Mouse (Mus musculus): Measurements from ENCODE around the gene 3830417A13Rik. TPM values are rescaled to one million over a fixed set of nuclear protein-coding genes. Genes with fewer than 3 reads are reported as not detected.

The 3830417A13Rik gene
- under 1 TPM in 1 of 2 experiments, not detected in 1; 0.35 TPM for total RNA-seq (2021)
- polyA plus RNA-seq (2012; rRNA removed): not detected in 2 replicates
- long read RNA-seq: 0 reads

DNA sequence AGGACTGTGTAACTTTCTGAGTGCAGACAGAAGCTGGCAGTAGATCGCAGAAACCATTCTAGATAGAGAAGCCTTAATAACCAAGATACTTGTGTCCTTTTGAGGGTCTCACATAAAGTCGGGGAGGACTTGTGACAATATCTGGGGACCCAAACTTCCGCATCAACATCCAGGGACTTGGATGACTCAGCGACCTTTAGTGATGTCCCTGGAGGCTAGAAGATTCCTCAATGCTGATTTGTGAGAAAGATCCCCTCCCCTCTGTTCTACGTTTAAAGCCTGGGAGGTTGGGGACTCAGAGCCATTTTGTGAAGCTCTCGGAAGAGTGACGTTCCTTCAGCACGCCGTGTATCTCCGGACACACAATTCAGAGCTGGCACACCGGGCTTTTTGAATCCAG lies at the start of gene 3830417A13Rik:
3830417A13Rik (plus strand) TSS at position 301 of the 400 bp plus-strand sequence.
- DNase-seq: no peak

DNA sequence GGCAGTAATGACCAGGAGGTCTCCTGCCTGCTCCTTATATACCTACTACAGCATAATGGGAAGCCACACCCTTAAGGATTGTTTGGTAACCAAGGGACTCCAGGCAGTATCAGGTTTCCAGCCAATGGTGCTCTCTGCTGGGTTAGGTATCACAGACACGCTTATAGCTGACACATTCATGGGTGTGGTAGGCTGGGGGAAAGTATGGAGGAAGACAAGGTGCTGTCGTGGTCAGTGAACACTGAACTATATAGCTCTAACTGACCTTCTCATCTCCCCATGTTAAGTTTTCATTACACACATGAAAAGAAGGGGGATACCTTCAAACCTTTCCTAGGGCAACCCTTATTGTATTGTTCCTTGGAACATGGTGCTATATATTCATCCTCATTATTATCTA lies 21.2 kb upstream of the 3830417A13Rik start, which contains the start of gene Gm6760:
Gm6760 (minus strand) TSS at position 101 of the 400 bp plus-strand sequence.
- no peak for DNase-seq

DNA sequence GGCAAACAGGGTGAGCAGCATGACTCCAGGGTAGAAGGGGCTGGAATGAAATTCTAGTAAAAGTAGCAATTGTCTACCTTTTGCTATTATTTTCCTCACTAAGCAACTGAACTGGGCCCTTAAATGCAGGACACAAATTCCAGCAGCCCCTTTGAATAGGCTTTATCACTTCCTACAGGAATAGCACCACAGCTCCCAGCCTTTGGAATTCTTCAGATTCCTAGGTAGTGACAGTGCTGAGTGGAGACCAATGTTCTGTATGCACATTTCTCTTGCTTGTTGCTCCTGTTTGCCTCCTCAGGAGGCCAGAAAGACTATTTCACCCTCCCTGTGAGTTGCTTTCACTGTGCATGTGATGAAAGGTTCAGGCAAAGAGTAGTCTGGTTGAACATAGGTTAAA lies 7.9 kb downstream of the 3830417A13Rik start:
- no peak for DNase-seq

Other genes starting within 250 kb of the 3830417A13Rik start
- gene Gm6760, start 21.4 kb upstream of the 3830417A13Rik start, total RNA-seq (2021): not detected
- gene Gm6760, start 21.4 kb upstream of the 3830417A13Rik start, polyA plus RNA-seq (2012; rRNA removed): not detected in 2 replicates
- under 1 TPM in 1 of 2 experiments, not detected in 1; 0.14 TPM for gene Slitrk4, start 103.4 kb downstream of the 3830417A13Rik start, total RNA-seq (2021)
- gene Slitrk4, start 103.4 kb downstream of the 3830417A13Rik start, polyA plus RNA-seq (2012; rRNA removed): not detected in 2 replicates